Mouse (Mus musculus) lung, embryonic 14.5 days (tissue): ENCODE measurements around the gene Fsd1. TPM values are rescaled to one million over a fixed set of nuclear protein-coding genes. Genes with fewer than 3 reads are reported as not detected.

Experiments
- ATAC-seq: fragments of 200-750 bp; cut with Nextera tagmentation; 2 replicates; pipeline ENCODE4 v1.8.0; 2017; ENCODE audit warnings: mild to moderate bottlenecking, moderate TSS enrichment, moderate library complexity; ENCODE audit not compliant: insufficient read depth
- DNase-seq: peaks from one replicate; pipeline ENCODE4 v3.0.0-alpha.2; 2015
- H3K27ac ChIP-seq: fragments of 300-500 bp; sonication (generic); 2 replicates; pipeline ENCODE4 v1.5.1; 2014; ENCODE audit warnings: low read depth, mild to moderate bottlenecking, moderate library complexity
- H3K27me3 ChIP-seq: fragments of 300-500 bp; sonication (generic); 2 replicates; pipeline ENCODE4 v1.6.1; 2014; ENCODE audit warnings: low read length, control low read depth; ENCODE audit not compliant: insufficient read depth
- H3K36me3 ChIP-seq: fragments of 300-500 bp; sonication (generic); 2 replicates; pipeline ENCODE4 v1.6.1; 2014; ENCODE audit warnings: control low read depth; ENCODE audit not compliant: insufficient read depth
- H3K4me1 ChIP-seq: fragments of 300-500 bp; sonication (generic); 2 replicates; pipeline ENCODE4 v1.6.1; 2014; ENCODE audit warnings: antibody characterized with exemption, control low read depth; ENCODE audit not compliant: insufficient read depth
- H3K4me2 ChIP-seq: fragments of 300-500 bp; sonication (generic); 2 replicates; pipeline ENCODE4 v1.6.1; 2014; ENCODE audit warnings: mild to moderate bottlenecking
- H3K4me3 ChIP-seq: fragments of 300-500 bp; sonication (generic); 2 replicates; pipeline ENCODE4 v1.5.1; 2014; ENCODE audit warnings: low read depth, low read length
- H3K9ac ChIP-seq: fragments of 300-500 bp; sonication (generic); 2 replicates; pipeline ENCODE4 v1.6.1; 2014
- H3K9me3 ChIP-seq: fragments of 300-500 bp; sonication (generic); 2 replicates; pipeline ENCODE4 v1.6.1; 2016; ENCODE audit warnings: low read depth, low read length, control low read depth
- CTCF ChIP-seq: IDR thresholded peaks from 2 replicates; pipeline ENCODE4 v1.5.1; 2016; ENCODE audit warnings: antibody characterized with exemption, low read depth
- WGBS: fragments of 180-500 bp; shearing (Covaris S2); extraction: QIAGEN DNeasy Blood & Tissue Kit; methylation state at CpG from one replicate; pipeline ENCODE4 v1.1.7; 2014; 5-methylcytosine and 5-hydroxymethylcytosine counted together
- polyA plus RNA-seq: library from polyadenylated mRNA; unstranded; fragments of >200 nt; fragmentation: Nextera tagmentation; extraction: Ambion mirVana; gene quantifications from 2 replicates; pipeline ENCODE4 v1.2.1, GENCODE M21; 2014

Gene Fsd1
- polyA plus RNA-seq, 1 experiment from 2014 or later = 11.5 TPM

- Histone ChIP-seq H3K4me2 (no peak overlapping the region), H3K36me3 (no peaks in the 10 kb centered on the region), H3K9ac (no peak overlapping the region), H3K27me3 (no peaks in the 10 kb centered on the region), H3K27ac (no peak overlapping the region), H3K4me1 (no peaks in the 10 kb centered on the region), H3K4me3 (no peak overlapping the region), H3K9me3 (no peaks in the 10 kb centered on the region)
- TF ChIP-seq CTCF = no peak
- DNase-seq (no peak), ATAC-seq (no peak)
Observed at GRCm38 (mm10) chr17:55952041-55952440, 34.3 kb upstream of the Fsd1 start.

GRCm38 (mm10) chr17:55952447-55953027 lies 33.8 kb upstream of the Fsd1 start, which contains the start of gene Ebi3:
TSS of gene Ebi3 (plus strand) at chr17:55952640.
- Histone ChIP-seq H3K36me3 (no peaks in the 10 kb centered on the region), H3K27ac (no peak within 1 kb of the TSS), H3K27me3 (no peaks in the 10 kb centered on the region), H3K4me3 (no peak within 1 kb of the TSS), H3K9ac (no peak within 1 kb of the TSS), H3K4me1 (no peaks in the 10 kb centered on the region), H3K4me2 (no peak within 1 kb of the TSS), H3K9me3 (no peaks in the 10 kb centered on the region)
- no peak for DNase-seq
- ATAC-seq = no peak
- TF ChIP-seq CTCF = no peak
- WGBS = 60% methylated on average over 6 of the region's 6 CpGs

GRCm38 (mm10) chr17:55953751-55954150 lies 32.6 kb upstream of the Fsd1 start:
- Histone ChIP-seq H3K4me2 (no peak overlapping the region), H3K36me3 (no peaks in the 10 kb centered on the region), H3K27ac (no peak overlapping the region), H3K4me3 (no peak overlapping the region), H3K9ac (no peak overlapping the region), H3K27me3 (no peaks in the 10 kb centered on the region), H3K4me1 (no peaks in the 10 kb centered on the region), H3K9me3 (no peaks in the 10 kb centered on the region)
- 69% methylated on average over 6 of the region's 6 CpGs for WGBS
- DNase-seq = no peak
- ATAC-seq = no peak
- no peak for TF ChIP-seq CTCF

- Histone ChIP-seq H3K9ac (no peak overlapping the region), H3K27me3 (no peaks in the 10 kb centered on the region), H3K27ac (no peak overlapping the region), H3K4me2 (no peak overlapping the region), H3K9me3 (no peaks in the 10 kb centered on the region), H3K36me3 (no peaks in the 10 kb centered on the region), H3K4me1 (no peaks in the 10 kb centered on the region), H3K4me3 (no peak overlapping the region)
- 34% methylated on average over 16 of the region's 16 CpGs for WGBS
- ATAC-seq (no peak), DNase-seq (no peak)
- TF ChIP-seq CTCF = no peak
Observed at GRCm38 (mm10) chr17:55954229-55954628, 32.1 kb upstream of the Fsd1 start.

GRCm38 (mm10) chr17:55956129-55956528 lies 30.2 kb upstream of the Fsd1 start:
- Histone ChIP-seq H3K4me3 (peak overlapping the region; percentile 35), H3K9me3 (no peaks in the 10 kb centered on the region), H3K27ac (no peak overlapping the region), H3K4me2 (peak overlapping the region; percentile 63), H3K4me1 (no peaks in the 10 kb centered on the region), H3K9ac (peak overlapping the region; percentile 16; the same call in 1 of the 2 replicates), H3K27me3 (no peaks in the 10 kb centered on the region), H3K36me3 (0 out of 2 replicates have a peak, but pooled peaks cover 3% of the 10 kb centered on the region)
- 1% methylated on average over 26 of the region's 26 CpGs for WGBS
- ATAC-seq = 0 out of 2 replicates have a peak, but pooled peaks have one; percentile 2
- no peak for TF ChIP-seq CTCF
- DNase-seq = peak; percentile 77

- Histone ChIP-seq H3K9ac (no peak overlapping the region), H3K36me3 (0 out of 2 replicates have a peak, but pooled peaks cover 3% of the 10 kb centered on the region), H3K4me2 (peak overlapping the region; percentile 63), H3K4me1 (no peaks in the 10 kb centered on the region), H3K27me3 (no peaks in the 10 kb centered on the region), H3K4me3 (peak overlapping the region; percentile 35), H3K27ac (no peak overlapping the region), H3K9me3 (no peaks in the 10 kb centered on the region)
- DNase-seq = no peak
- ATAC-seq = no peak
- no peak for TF ChIP-seq CTCF
- WGBS = 37% methylated on average over 6 of the region's 6 CpGs
Observed at GRCm38 (mm10) chr17:55956591-55956990, 29.7 kb upstream of the Fsd1 start.

- Histone ChIP-seq H3K4me2 (no peak overlapping the region), H3K27ac (no peak overlapping the region), H3K9ac (no peak overlapping the region), H3K4me1 (no peaks in the 10 kb centered on the region), H3K9me3 (no peaks in the 10 kb centered on the region), H3K4me3 (no peak overlapping the region), H3K27me3 (no peaks in the 10 kb centered on the region), H3K36me3 (peaks cover 8% of the 10 kb centered on the region; the same call in 1 of the 2 replicates)
- TF ChIP-seq CTCF = peak; percentile 84
- ATAC-seq (peak; percentile 21; the same call in 1 of the 2 replicates), DNase-seq (peak; percentile 90)
- WGBS = 14% methylated on average over 9 of the region's 9 CpGs
Observed at GRCm38 (mm10) chr17:55957168-55957567, 29.1 kb upstream of the Fsd1 start.
